Mouse (Mus musculus): ENCODE data around the gene Zdhhc11. TPM values are rescaled to one million over a fixed set of nuclear protein-coding genes. Genes with fewer than 3 reads are reported as not detected.

The Zdhhc11 gene
- polyA plus RNA-seq, 1 experiment, result not detected

DNA sequence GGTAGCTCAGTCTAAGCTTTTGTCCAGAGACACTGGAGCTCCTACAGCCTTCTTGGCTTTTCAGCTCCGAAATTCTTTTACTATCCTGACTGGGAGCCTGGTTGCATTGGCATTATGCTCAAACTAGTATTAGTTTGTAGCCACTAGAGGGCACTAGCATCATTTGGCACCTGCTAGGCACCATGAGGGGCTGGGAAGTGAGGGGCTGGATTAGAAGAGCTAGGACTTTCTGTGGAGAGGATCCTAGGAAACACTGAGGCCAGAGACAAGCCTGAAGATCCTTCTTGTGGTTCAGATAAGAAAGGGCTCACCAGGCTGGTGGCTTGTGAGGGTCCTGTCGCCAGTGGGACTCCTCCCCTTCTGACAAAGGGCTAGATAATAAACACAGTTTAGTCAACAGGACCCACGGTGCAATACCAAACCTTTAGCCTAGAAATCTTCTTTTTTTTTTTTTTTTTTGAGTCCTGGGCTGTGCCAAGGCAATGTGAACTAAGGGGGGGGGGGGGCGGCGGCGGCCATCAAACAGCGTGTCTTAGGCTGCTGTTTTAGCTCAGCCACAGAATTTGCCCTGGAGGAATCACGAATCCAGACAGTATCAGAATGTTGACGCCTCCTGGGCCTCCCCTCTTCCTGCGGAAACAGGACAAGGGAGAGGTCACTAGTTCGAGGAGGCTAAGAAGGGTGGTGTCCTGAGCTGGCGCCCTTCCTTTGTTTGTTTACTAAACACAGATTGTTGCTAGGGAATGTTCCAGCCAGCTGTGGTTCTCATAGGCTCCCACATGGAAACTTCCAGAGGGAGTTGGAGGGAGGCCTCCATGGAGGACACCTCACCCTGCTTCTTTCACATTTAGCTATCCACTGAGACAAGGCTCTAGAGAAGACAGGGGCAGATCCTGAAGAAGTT, 7.1 kb downstream of the Zdhhc11 start:
- Histone ChIP-seq H3K27ac (ENCODE audit: insufficient read depth, low read length) (no peak overlapping the region), H3K9me3 (replicated peaks; ENCODE audit: control insufficient read depth, insufficient read depth, low read length, poor library complexity, severe bottlenecking) (no peaks in the 10 kb centered on the region), H3K4me1 (ENCODE audit: control insufficient read depth, insufficient read depth, low read length) (no peaks in the 10 kb centered on the region), H3K27me3 (ENCODE audit: control insufficient read depth, insufficient read depth, low read length, poor library complexity, severe bottlenecking) (no peaks in the 10 kb centered on the region), H3K36me3 (ENCODE audit: control insufficient read depth, insufficient read depth, low read length, poor library complexity, severe bottlenecking) (no peaks in the 10 kb centered on the region), H3K9ac (ENCODE audit: low read depth, poor library complexity, severe bottlenecking) (no peak overlapping the region), H3K4me3 (ENCODE audit: low read depth, low read length) (no peak overlapping the region)
- TF ChIP-seq EP300 (IDR thresholded peaks at IDR 0.05; ENCODE audit: insufficient read depth, low read depth, low read length) (no peak), CTCF (IDR thresholded peaks at IDR 0.05; ENCODE audit: low read depth, low read length) (peak; percentile 61), POLR2A (IDR thresholded peaks at IDR 0.05; ENCODE audit: insufficient read depth, low read length) (no peak)

- no peaks in the 10 kb centered on the region for H3K27me3 ChIP-seq (ENCODE audit: control insufficient read depth, insufficient read depth, low read length, poor library complexity, severe bottlenecking)
- no peaks in the 10 kb centered on the region for H3K9me3 ChIP-seq (replicated peaks; ENCODE audit: control insufficient read depth, insufficient read depth, low read length, poor library complexity, severe bottlenecking)
- no peak overlapping the region for H3K27ac ChIP-seq (ENCODE audit: insufficient read depth, low read length)
- no peak overlapping the region for H3K9ac ChIP-seq (ENCODE audit: low read depth, poor library complexity, severe bottlenecking)
- no peaks in the 10 kb centered on the region for H3K4me1 ChIP-seq (ENCODE audit: control insufficient read depth, insufficient read depth, low read length)
- TF ChIP-seq POLR2A (IDR thresholded peaks at IDR 0.05; ENCODE audit: insufficient read depth, low read length), result no peak
- TF ChIP-seq CTCF (IDR thresholded peaks at IDR 0.05; ENCODE audit: low read depth, low read length), result no peak
- no peak for TF ChIP-seq EP300 (IDR thresholded peaks at IDR 0.05; ENCODE audit: insufficient read depth, low read depth, low read length)
- no peaks in the 10 kb centered on the region for H3K36me3 ChIP-seq (ENCODE audit: control insufficient read depth, insufficient read depth, low read length, poor library complexity, severe bottlenecking)
- H3K4me3 ChIP-seq (ENCODE audit: low read depth, low read length), result no peak overlapping the region
Observed at GRCm38 (mm10) chr13:73974523-73974922, 10.9 kb downstream of the Zdhhc11 start.

DNA sequence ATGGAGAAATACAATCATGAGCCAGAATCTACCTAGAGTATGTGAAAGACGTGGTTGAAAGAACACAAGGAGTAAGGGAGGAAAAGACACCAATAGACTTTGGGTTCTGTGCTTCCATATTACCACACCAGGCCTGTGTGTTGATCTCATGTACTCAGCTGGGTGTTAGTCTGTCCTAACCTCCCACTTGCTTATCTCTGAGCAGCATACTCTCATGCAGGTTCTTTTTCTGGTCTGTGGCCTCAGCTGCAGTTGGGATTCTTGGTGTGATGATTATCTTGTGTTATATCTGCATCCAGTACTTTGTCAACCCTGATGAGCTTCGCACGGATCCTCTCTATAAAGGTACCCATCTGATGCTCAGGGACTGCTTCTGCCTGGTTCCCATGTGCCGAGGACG, 13.3 kb downstream of the Zdhhc11 start:
- TF ChIP-seq CTCF (IDR thresholded peaks at IDR 0.05; ENCODE audit: low read depth, low read length) (no peak), EP300 (IDR thresholded peaks at IDR 0.05; ENCODE audit: insufficient read depth, low read depth, low read length) (no peak), POLR2A (IDR thresholded peaks at IDR 0.05; ENCODE audit: insufficient read depth, low read length) (no peak)
- H3K27ac ChIP-seq (ENCODE audit: insufficient read depth, low read length), result no peak overlapping the region

DNA sequence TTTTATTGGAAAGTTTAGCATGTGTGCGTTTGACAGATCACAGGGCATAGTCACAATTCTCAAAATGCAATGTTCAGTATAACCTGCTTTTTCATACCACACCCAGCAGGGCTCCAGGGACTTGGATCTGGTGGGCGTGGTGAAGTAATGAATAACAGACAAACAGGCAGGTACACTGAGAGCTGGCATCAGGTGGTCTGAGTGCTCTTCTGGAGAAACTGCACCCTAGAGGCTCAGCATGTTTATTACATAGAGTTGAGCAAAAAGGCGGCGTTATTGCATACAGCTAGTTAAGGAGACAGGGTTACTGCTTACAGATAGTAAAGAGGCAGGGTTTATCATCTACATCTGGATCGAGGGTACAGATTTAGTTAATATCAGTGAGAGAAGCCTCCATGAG, 26.7 kb downstream of the Zdhhc11 start:
- no peaks in the 10 kb centered on the region for H3K36me3 ChIP-seq (ENCODE audit: control insufficient read depth, insufficient read depth, low read length, poor library complexity, severe bottlenecking)
- H3K27me3 ChIP-seq (ENCODE audit: control insufficient read depth, insufficient read depth, low read length, poor library complexity, severe bottlenecking), result no peaks in the 10 kb centered on the region
- H3K9me3 ChIP-seq (replicated peaks; ENCODE audit: control insufficient read depth, insufficient read depth, low read length, poor library complexity, severe bottlenecking), result no peaks in the 10 kb centered on the region
- no peaks in the 10 kb centered on the region for H3K4me1 ChIP-seq (ENCODE audit: control insufficient read depth, insufficient read depth, low read length)
- H3K27ac ChIP-seq (ENCODE audit: insufficient read depth, low read length), result no peak overlapping the region
- no peak overlapping the region for H3K4me3 ChIP-seq (ENCODE audit: low read depth, low read length)
- H3K9ac ChIP-seq (ENCODE audit: low read depth, poor library complexity, severe bottlenecking), result no peak overlapping the region
- TF ChIP-seq CTCF (IDR thresholded peaks at IDR 0.05; ENCODE audit: low read depth, low read length), result no peak
- no peak for TF ChIP-seq EP300 (IDR thresholded peaks at IDR 0.05; ENCODE audit: insufficient read depth, low read depth, low read length)
- no peak for TF ChIP-seq POLR2A (IDR thresholded peaks at IDR 0.05; ENCODE audit: insufficient read depth, low read length)

More for the DNA sequence above, 13.3 kb downstream of the Zdhhc11 start:
- H3K9ac ChIP-seq (ENCODE audit: low read depth, poor library complexity, severe bottlenecking), result no peak overlapping the region
- H3K27me3 ChIP-seq (ENCODE audit: control insufficient read depth, insufficient read depth, low read length, poor library complexity, severe bottlenecking), result no peaks in the 10 kb centered on the region
- no peaks in the 10 kb centered on the region for H3K36me3 ChIP-seq (ENCODE audit: control insufficient read depth, insufficient read depth, low read length, poor library complexity, severe bottlenecking)
- no peaks in the 10 kb centered on the region for H3K4me1 ChIP-seq (ENCODE audit: control insufficient read depth, insufficient read depth, low read length)
- no peaks in the 10 kb centered on the region for H3K9me3 ChIP-seq (replicated peaks; ENCODE audit: control insufficient read depth, insufficient read depth, low read length, poor library complexity, severe bottlenecking)
- no peak overlapping the region for H3K4me3 ChIP-seq (ENCODE audit: low read depth, low read length)

GRCm38 (mm10) chr13:73990761-73991160, 27.1 kb downstream of the Zdhhc11 start:
- Histone ChIP-seq H3K4me3 (ENCODE audit: low read depth, low read length) (no peak overlapping the region), H3K9me3 (replicated peaks; ENCODE audit: control insufficient read depth, insufficient read depth, low read length, poor library complexity, severe bottlenecking) (no peaks in the 10 kb centered on the region), H3K9ac (ENCODE audit: low read depth, poor library complexity, severe bottlenecking) (no peak overlapping the region), H3K27me3 (ENCODE audit: control insufficient read depth, insufficient read depth, low read length, poor library complexity, severe bottlenecking) (no peaks in the 10 kb centered on the region), H3K4me1 (ENCODE audit: control insufficient read depth, insufficient read depth, low read length) (no peaks in the 10 kb centered on the region), H3K36me3 (ENCODE audit: control insufficient read depth, insufficient read depth, low read length, poor library complexity, severe bottlenecking) (no peaks in the 10 kb centered on the region), H3K27ac (ENCODE audit: insufficient read depth, low read length) (no peak overlapping the region)
- TF ChIP-seq EP300 (IDR thresholded peaks at IDR 0.05; ENCODE audit: insufficient read depth, low read depth, low read length), result no peak
- TF ChIP-seq CTCF (IDR thresholded peaks at IDR 0.05; ENCODE audit: low read depth, low read length), result no peak
- TF ChIP-seq POLR2A (IDR thresholded peaks at IDR 0.05; ENCODE audit: insufficient read depth, low read length), result no peak

DNA sequence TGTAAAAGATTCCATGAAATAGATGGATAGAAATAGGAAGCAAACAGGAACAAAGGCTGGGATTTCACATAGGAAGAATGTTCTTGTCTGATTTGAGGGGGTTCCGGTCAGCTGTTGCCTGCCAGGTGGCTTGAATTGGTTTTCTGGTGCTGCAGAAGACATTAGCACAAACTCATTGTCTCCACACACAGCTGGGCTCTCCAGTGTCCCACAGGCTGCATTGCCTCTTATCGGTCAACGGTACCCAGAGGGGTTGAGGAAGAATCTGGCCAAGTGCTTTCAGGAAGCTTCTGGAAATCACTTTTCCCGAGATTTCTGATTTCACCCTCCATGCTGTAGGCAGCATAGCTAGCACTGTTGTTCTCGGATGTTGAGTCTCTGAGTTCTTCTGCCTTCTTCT, 27.6 kb downstream of the Zdhhc11 start:
- no peaks in the 10 kb centered on the region for H3K36me3 ChIP-seq (ENCODE audit: control insufficient read depth, insufficient read depth, low read length, poor library complexity, severe bottlenecking)
- TF ChIP-seq CTCF (IDR thresholded peaks at IDR 0.05; ENCODE audit: low read depth, low read length) (no peak), EP300 (IDR thresholded peaks at IDR 0.05; ENCODE audit: insufficient read depth, low read depth, low read length) (no peak), POLR2A (IDR thresholded peaks at IDR 0.05; ENCODE audit: insufficient read depth, low read length) (no peak)
- no peak overlapping the region for H3K9ac ChIP-seq (ENCODE audit: low read depth, poor library complexity, severe bottlenecking)
- no peaks in the 10 kb centered on the region for H3K27me3 ChIP-seq (ENCODE audit: control insufficient read depth, insufficient read depth, low read length, poor library complexity, severe bottlenecking)
- H3K27ac ChIP-seq (ENCODE audit: insufficient read depth, low read length), result no peak overlapping the region
- H3K9me3 ChIP-seq (replicated peaks; ENCODE audit: control insufficient read depth, insufficient read depth, low read length, poor library complexity, severe bottlenecking), result no peaks in the 10 kb centered on the region
- H3K4me3 ChIP-seq (ENCODE audit: low read depth, low read length), result no peak overlapping the region
- no peaks in the 10 kb centered on the region for H3K4me1 ChIP-seq (ENCODE audit: control insufficient read depth, insufficient read depth, low read length)

Data from ES-Bruce4 (cell line).